Mouse (Mus musculus): Measurements from ENCODE around the gene Glis2. TPM values are rescaled to one million over a fixed set of nuclear protein-coding genes. Genes with fewer than 3 reads are reported as not detected.
A peak's percentile ranks its signal among the peaks of the same experiment; 100 is the strongest.

Glis2 gene
- polyA plus RNA-seq, 1 experiment, result 3.7 TPM

- Histone ChIP-seq H3K4me1 (ENCODE audit: control insufficient read depth, insufficient read depth, low read length) (peaks cover 2% of the 10 kb centered on the region), H3K27me3 (ENCODE audit: control insufficient read depth, insufficient read depth, low read length) (no peaks in the 10 kb centered on the region), H3K27ac (ENCODE audit: control insufficient read depth, insufficient read depth, low read depth, low read length) (no peak overlapping the region), H3K36me3 (ENCODE audit: control insufficient read depth, insufficient read depth, low read length) (no peaks in the 10 kb centered on the region), H3K4me3 (ENCODE audit: control insufficient read depth, low read depth, low read length) (no peak overlapping the region)
- no peak for TF ChIP-seq POLR2A (IDR thresholded peaks at IDR 0.05; ENCODE audit: control insufficient read depth, low read depth, low read length)
- no peak for TF ChIP-seq CTCF (IDR thresholded peaks at IDR 0.05; ENCODE audit: control insufficient read depth, insufficient read depth, insufficient replicate concordance, low read depth, low read length)
Observed at GRCm38 (mm10) chr16:4552829-4553550, 41.5 kb upstream of the Glis2 start.

GRCm38 (mm10) chr16:4555555-4555954 lies 39.0 kb upstream of the Glis2 start:
- H3K4me1 ChIP-seq (ENCODE audit: control insufficient read depth, insufficient read depth, low read length), result peaks cover 15% of the 10 kb centered on the region
- H3K27me3 ChIP-seq (ENCODE audit: control insufficient read depth, insufficient read depth, low read length), result no peaks in the 10 kb centered on the region
- H3K36me3 ChIP-seq (ENCODE audit: control insufficient read depth, insufficient read depth, low read length), result no peaks in the 10 kb centered on the region
- no peak for TF ChIP-seq CTCF (IDR thresholded peaks at IDR 0.05; ENCODE audit: control insufficient read depth, insufficient read depth, insufficient replicate concordance, low read depth, low read length)
- TF ChIP-seq POLR2A (IDR thresholded peaks at IDR 0.05; ENCODE audit: control insufficient read depth, low read depth, low read length), result no peak
- H3K27ac ChIP-seq (ENCODE audit: control insufficient read depth, insufficient read depth, low read depth, low read length), result no peak overlapping the region
- H3K4me3 ChIP-seq (ENCODE audit: control insufficient read depth, low read depth, low read length), result no peak overlapping the region

GRCm38 (mm10) chr16:4557085-4557484 lies 37.4 kb upstream of the Glis2 start:
- no peaks in the 10 kb centered on the region for H3K27me3 ChIP-seq (ENCODE audit: control insufficient read depth, insufficient read depth, low read length)
- H3K4me1 ChIP-seq (ENCODE audit: control insufficient read depth, insufficient read depth, low read length), result peaks cover 16% of the 10 kb centered on the region
- H3K4me3 ChIP-seq (ENCODE audit: control insufficient read depth, low read depth, low read length), result no peak overlapping the region
- TF ChIP-seq CTCF (IDR thresholded peaks at IDR 0.05; ENCODE audit: control insufficient read depth, insufficient read depth, insufficient replicate concordance, low read depth, low read length) (no peak), POLR2A (IDR thresholded peaks at IDR 0.05; ENCODE audit: control insufficient read depth, low read depth, low read length) (no peak)
- H3K27ac ChIP-seq (ENCODE audit: control insufficient read depth, insufficient read depth, low read depth, low read length), result no peak overlapping the region
- H3K36me3 ChIP-seq (ENCODE audit: control insufficient read depth, insufficient read depth, low read length), result no peaks in the 10 kb centered on the region

DNA sequence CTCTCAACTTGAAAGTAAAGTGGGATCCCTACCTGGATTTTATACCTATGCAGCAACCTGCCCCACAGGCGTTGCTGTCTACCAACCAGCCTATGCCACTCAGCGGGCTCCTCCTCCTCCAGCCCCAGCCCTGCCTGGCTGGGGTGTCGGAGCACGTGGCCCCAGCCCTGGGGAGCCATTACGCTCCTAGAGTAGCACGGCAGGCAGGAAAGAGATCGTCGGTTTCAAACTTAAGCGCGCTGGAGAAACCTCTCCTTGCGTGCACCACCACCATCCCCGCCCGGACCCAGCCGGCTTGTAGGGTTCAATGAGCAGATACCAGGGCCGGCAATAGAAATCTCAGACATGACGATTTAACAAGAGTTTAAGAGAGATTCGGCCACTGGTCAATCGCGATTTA lies 36.6 kb upstream of the Glis2 start:
- H3K27me3 ChIP-seq (ENCODE audit: control insufficient read depth, insufficient read depth, low read length), result no peaks in the 10 kb centered on the region
- H3K4me1 ChIP-seq (ENCODE audit: control insufficient read depth, insufficient read depth, low read length), result peaks cover 16% of the 10 kb centered on the region
- TF ChIP-seq POLR2A (IDR thresholded peaks at IDR 0.05; ENCODE audit: control insufficient read depth, low read depth, low read length), result no peak
- no peak for TF ChIP-seq CTCF (IDR thresholded peaks at IDR 0.05; ENCODE audit: control insufficient read depth, insufficient read depth, insufficient replicate concordance, low read depth, low read length)
- no peaks in the 10 kb centered on the region for H3K36me3 ChIP-seq (ENCODE audit: control insufficient read depth, insufficient read depth, low read length)
- H3K4me3 ChIP-seq (ENCODE audit: control insufficient read depth, low read depth, low read length), result peak overlapping the region; percentile 92
- no peak overlapping the region for H3K27ac ChIP-seq (ENCODE audit: control insufficient read depth, insufficient read depth, low read depth, low read length)

GRCm38 (mm10) chr16:4558384-4558979 lies 36.0 kb upstream of the Glis2 start:
- peak overlapping the region; percentile 91 for H3K27ac ChIP-seq (ENCODE audit: control insufficient read depth, insufficient read depth, low read depth, low read length)
- H3K36me3 ChIP-seq (ENCODE audit: control insufficient read depth, insufficient read depth, low read length), result no peaks in the 10 kb centered on the region
- peak overlapping the region; percentile 92 for H3K4me3 ChIP-seq (ENCODE audit: control insufficient read depth, low read depth, low read length)
- peaks cover 16% of the 10 kb centered on the region for H3K4me1 ChIP-seq (ENCODE audit: control insufficient read depth, insufficient read depth, low read length)
- H3K27me3 ChIP-seq (ENCODE audit: control insufficient read depth, insufficient read depth, low read length), result no peaks in the 10 kb centered on the region
- TF ChIP-seq CTCF (IDR thresholded peaks at IDR 0.05; ENCODE audit: control insufficient read depth, insufficient read depth, insufficient replicate concordance, low read depth, low read length) (no peak), POLR2A (IDR thresholded peaks at IDR 0.05; ENCODE audit: control insufficient read depth, low read depth, low read length) (peak; percentile 83)

- TF ChIP-seq CTCF (IDR thresholded peaks at IDR 0.05; ENCODE audit: control insufficient read depth, insufficient read depth, insufficient replicate concordance, low read depth, low read length) (no peak), POLR2A (IDR thresholded peaks at IDR 0.05; ENCODE audit: control insufficient read depth, low read depth, low read length) (peak; percentile 32; the same call in 1 of the 2 replicates)
- no peaks in the 10 kb centered on the region for H3K36me3 ChIP-seq (ENCODE audit: control insufficient read depth, insufficient read depth, low read length)
- H3K4me3 ChIP-seq (ENCODE audit: control insufficient read depth, low read depth, low read length), result peak overlapping the region; percentile 92
- peaks cover 16% of the 10 kb centered on the region for H3K4me1 ChIP-seq (ENCODE audit: control insufficient read depth, insufficient read depth, low read length)
- H3K27ac ChIP-seq (ENCODE audit: control insufficient read depth, insufficient read depth, low read depth, low read length), result peak overlapping the region; percentile 91
- no peaks in the 10 kb centered on the region for H3K27me3 ChIP-seq (ENCODE audit: control insufficient read depth, insufficient read depth, low read length)
Observed at GRCm38 (mm10) chr16:4558980-4559631, 35.4 kb upstream of the Glis2 start.

- peak within 1 kb of the TSS; percentile 92 for H3K4me3 ChIP-seq (ENCODE audit: control insufficient read depth, low read depth, low read length)
- no peaks in the 10 kb centered on the region for H3K36me3 ChIP-seq (ENCODE audit: control insufficient read depth, insufficient read depth, low read length)
- no peaks in the 10 kb centered on the region for H3K27me3 ChIP-seq (ENCODE audit: control insufficient read depth, insufficient read depth, low read length)
- peaks cover 16% of the 10 kb centered on the region for H3K4me1 ChIP-seq (ENCODE audit: control insufficient read depth, insufficient read depth, low read length)
- H3K27ac ChIP-seq (ENCODE audit: control insufficient read depth, insufficient read depth, low read depth, low read length), result peak within 1 kb of the TSS; percentile 91
- TF ChIP-seq CTCF (IDR thresholded peaks at IDR 0.05; ENCODE audit: control insufficient read depth, insufficient read depth, insufficient replicate concordance, low read depth, low read length), result no peak
- no peak for TF ChIP-seq POLR2A (IDR thresholded peaks at IDR 0.05; ENCODE audit: control insufficient read depth, low read depth, low read length)
Observed at GRCm38 (mm10) chr16:4559715-4560144, 34.8 kb upstream of the Glis2 start, which contains the start of gene Tfap4. Gene Tfap4 (minus strand): TSS chr16:4559854.

All from testis, adult 2 months (tissue).